Mouse (Mus musculus): Measurements from ENCODE around the gene Tmem170b.

DNA sequence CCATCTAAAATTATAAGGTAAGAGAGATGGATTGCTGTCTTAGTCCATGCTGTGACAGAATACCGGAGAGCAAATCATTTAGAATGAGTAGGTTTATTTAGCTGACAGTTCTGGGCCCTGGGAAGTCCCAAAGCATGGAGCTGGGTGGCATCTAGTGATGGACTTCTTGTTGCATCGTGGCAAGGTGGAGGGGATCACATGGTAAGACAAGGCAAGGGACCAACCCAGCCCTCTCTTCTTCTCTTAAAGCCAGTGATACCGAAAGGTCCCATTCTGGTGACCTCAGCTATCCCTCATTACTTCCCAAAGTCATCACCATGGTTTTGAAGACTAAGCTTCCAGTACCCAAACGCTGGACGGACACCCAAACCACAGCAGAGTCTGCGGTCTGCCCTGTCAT lies 42.3 kb downstream of the Tmem170b start:
- TF ChIP-seq POLR2A (IDR thresholded peaks at IDR 0.05; ENCODE audit: extremely low read depth, insufficient read depth, low read length) (no peak), CTCF (IDR thresholded peaks at IDR 0.05; ENCODE audit: extremely low read depth, insufficient read depth, low read length) (no peak)
